Mouse (Mus musculus): ENCODE measurements at regions not wholly inside any gene's neighbourhood (a gene's known extent, or its start where the extent isn't known, plus 50 kb on each side); places are given as distances from the start of the nearest gene placed in this dataset.

GRCm38 (mm10) chr11:114199081-114199586, 132.3 kb upstream of the Sdk2 start:
- no peak for DNase-seq
- intact Hi-C loops (cut with DNase I; ENCODE audit: low total_unique reads): no loop called here

- intact Hi-C loops (cut with DNase I; ENCODE audit: low total_unique reads): no loop called here
- peak; percentile 92 for DNase-seq
Observed at GRCm38 (mm10) chr11:114198317-114199032, 131.6 kb upstream of the Sdk2 start.

DNA sequence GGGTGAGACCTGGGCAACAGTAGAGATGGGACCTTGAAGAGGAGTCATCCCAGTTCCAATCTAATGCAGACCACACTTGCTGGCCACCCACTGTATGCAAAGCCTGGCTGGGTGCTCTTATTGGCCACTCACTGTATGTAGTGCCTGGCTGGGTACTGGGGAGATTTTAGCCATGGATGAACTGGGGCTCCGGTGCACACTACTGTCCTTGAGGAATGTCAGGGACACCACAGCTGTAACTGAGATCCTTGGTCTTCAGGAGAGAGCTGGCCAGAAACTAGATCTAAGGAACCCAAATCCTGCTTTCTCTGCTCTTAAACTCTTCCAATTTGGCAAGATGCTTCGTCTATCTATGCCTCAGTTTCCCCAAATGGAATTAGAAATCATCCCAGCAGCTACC, 128.4 kb upstream of the Sdk2 start:
- intact Hi-C loops (cut with DNase I; ENCODE audit: low total_unique reads): no loop called here
- no peak for DNase-seq

- intact Hi-C loops (cut with DNase I; ENCODE audit: low total_unique reads): no loop called here
- DNase-seq: no peak
Observed at GRCm38 (mm10) chr11:114194055-114194706, 127.3 kb upstream of the Sdk2 start.

DNA sequence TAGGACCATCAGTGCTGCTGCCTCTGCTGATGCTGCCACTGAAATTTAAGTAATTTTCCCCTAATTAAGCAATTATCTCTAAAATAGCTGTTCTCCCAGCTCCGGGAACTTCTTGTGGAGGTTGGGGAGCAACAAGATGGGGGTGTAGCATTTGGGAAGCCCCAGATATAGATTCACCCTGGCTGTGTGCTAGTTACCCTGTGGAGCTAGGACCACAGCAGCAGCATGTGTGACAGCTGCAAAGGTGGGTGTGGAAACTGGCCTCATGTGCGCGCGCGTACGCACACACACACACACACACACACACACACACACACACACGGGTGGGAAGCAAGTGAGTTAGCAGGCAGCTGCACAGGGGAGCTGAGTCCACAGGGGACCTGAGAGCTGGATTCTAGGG, 126.2 kb upstream of the Sdk2 start:
- intact Hi-C loops (cut with DNase I; ENCODE audit: low total_unique reads): no loop called here
- no peak for DNase-seq

GRCm38 (mm10) chr11:114191661-114192060, 124.8 kb upstream of the Sdk2 start:
- intact Hi-C loops (cut with DNase I; ENCODE audit: low total_unique reads): no loop called here
- DNase-seq: no peak

- no peak for DNase-seq
- intact Hi-C loops (cut with DNase I; ENCODE audit: low total_unique reads): no loop called here
Observed at GRCm38 (mm10) chr11:114184970-114185882, 118.4 kb upstream of the Sdk2 start.

DNA sequence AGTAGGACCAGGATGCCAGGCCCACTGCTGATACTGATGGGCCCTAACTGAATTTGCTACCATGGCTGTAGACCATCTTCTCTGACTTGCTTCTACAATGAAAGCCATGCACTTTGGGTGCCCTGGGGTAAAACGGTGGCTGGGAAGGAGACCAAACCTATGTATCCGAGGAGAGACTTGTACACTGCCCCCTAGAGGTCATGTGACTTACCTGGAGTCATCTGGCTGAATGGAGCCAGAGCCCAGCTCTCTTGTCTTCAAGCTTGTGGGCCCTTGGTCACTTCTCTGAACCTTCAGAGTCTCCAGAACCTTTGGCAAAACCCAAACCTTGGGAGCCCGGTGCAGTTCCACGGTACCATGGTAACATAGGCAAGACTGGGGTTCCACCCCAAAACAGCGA, 117.6 kb upstream of the Sdk2 start:
- no peak for DNase-seq
- intact Hi-C loops (cut with DNase I; ENCODE audit: low total_unique reads): no loop called here

GRCm38 (mm10) chr11:114183231-114183630, 116.4 kb upstream of the Sdk2 start:
- intact Hi-C loops (cut with DNase I; ENCODE audit: low total_unique reads): no loop called here
- DNase-seq: no peak

- intact Hi-C loops (cut with DNase I; ENCODE audit: low total_unique reads): no loop called here
- peak; percentile 32 for DNase-seq
Observed at GRCm38 (mm10) chr11:114178746-114179472, 112.1 kb upstream of the Sdk2 start.

DNA sequence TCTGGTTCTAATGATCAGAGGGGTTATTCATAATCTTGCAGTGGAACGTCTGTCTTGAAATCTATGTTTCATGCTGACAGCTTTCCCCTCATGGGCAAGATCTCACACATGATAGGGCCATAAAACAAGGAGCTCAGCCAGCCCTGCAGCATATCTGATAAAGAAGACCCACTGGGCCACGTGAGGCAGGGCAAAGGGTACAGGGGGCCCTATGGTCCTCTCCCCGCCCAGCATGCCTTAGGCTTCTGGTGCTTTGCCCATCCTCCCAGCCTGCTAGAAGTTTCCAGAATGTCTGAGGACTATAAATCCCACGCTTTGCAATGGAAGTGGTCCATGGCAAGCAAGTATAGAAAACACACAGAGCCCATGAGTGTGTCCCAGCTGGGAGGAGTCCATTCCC, 110.9 kb upstream of the Sdk2 start:
- intact Hi-C loops (cut with DNase I; ENCODE audit: low total_unique reads): no loop called here
- DNase-seq: no peak

- intact Hi-C loops (cut with DNase I; ENCODE audit: low total_unique reads): no loop called here
- DNase-seq: no peak
Observed at GRCm38 (mm10) chr11:114177281-114177680, 110.4 kb upstream of the Sdk2 start.

DNA sequence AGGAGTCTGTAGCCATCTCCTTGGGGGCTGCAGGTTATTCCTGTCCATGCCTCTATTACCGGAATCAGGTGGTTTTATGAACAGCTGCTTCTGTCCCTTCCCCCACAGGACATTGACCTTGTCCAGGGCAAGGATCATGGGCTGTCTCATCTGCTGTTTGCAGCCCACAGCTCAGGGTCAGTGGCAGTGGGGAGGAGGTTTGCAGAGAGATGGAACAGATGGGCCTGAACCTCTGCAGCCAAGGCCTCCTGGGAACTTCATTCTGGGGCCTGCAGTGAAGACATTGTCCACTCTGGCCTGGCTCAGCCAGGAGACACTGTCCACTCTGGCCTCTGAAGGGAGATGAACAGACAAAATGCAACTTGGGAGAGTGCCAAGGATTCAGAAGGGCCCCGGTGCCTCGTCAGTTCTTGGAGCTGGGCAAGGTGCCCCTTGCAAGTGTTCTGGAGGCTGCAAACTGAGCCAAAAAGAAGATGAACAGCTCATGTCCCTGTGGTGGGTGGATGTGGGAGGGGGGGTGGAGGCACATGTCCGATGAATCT, 109.9 kb upstream of the Sdk2 start:
- no peak for DNase-seq
- intact Hi-C loops (cut with DNase I; ENCODE audit: low total_unique reads): no loop called here

GRCm38 (mm10) chr11:114175437-114176131, 108.7 kb upstream of the Sdk2 start:
- no peak for DNase-seq
- intact Hi-C loops (cut with DNase I; ENCODE audit: low total_unique reads): no loop called here

GRCm38 (mm10) chr11:114174871-114175270, 108.0 kb upstream of the Sdk2 start:
- no peak for DNase-seq
- intact Hi-C loops (cut with DNase I; ENCODE audit: low total_unique reads): no loop called here

DNA sequence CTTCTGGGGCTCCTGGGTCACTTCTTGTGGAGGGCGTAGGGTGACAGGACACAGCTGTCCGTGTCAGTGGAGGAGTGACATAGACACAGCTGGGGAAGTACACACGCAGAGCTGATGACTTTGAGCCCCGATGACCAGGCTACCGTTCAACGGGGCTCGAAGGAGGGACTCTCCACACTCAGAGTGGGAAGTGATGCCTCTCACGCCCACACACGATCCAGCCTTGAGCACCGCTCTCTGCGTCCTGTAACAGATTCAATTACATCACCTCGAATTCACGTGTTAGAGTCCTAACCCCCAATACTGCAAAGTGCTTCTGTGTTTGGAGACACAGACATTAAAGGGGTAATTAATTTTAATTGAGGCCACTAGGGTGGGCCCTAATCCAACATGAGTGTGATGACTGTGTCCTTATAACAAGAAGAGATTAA, 101.4 kb upstream of the Sdk2 start:
- no peak for DNase-seq
- intact Hi-C loops (cut with DNase I; ENCODE audit: low total_unique reads): no loop called here

DNA sequence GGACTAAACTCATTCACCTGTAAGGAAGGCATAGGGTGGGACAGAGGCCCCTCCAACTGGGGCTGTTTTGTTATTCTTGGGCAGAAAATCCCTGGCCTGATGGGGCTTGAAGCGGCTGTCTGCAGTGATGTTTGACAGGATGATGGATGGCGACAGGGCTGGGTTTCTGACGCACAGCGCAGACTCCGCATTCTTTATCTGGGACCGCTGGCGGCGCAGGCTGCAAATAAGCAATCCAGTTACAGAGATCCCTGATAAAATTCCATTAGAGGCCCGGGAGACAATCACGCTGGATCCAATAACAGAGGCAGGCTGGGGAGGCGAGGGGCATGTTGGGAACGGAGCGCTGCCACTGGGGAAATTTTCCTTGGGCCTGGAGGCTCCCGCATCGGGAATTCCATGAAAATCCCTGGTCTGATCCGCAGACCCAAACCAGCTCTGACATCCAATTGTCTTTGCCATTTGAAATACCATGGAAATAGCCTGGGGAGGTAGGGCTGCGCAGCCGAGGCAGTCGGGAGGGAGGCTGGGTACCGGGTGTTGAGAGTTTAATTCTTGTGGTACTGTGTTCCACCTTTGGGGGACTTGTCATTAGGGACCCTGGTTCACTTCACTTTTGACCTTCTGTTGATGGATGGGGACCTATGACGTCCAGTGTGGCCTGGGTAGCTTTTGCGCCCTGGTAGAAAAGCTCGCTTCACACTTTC, 99.0 kb upstream of the Sdk2 start:
- intact Hi-C loops (cut with DNase I; ENCODE audit: low total_unique reads): no loop called here
- DNase-seq: no peak

GRCm38 (mm10) chr11:114152716-114153115, 85.9 kb upstream of the Sdk2 start:
- peak; percentile 16 for DNase-seq
- intact Hi-C loops (cut with DNase I; ENCODE audit: low total_unique reads): no loop called here

All from gastrocnemius, postnatal 14 days (tissue).